7 mouse cellular contexts compared by ENCODE assay signal in the genomic region with DNA sequence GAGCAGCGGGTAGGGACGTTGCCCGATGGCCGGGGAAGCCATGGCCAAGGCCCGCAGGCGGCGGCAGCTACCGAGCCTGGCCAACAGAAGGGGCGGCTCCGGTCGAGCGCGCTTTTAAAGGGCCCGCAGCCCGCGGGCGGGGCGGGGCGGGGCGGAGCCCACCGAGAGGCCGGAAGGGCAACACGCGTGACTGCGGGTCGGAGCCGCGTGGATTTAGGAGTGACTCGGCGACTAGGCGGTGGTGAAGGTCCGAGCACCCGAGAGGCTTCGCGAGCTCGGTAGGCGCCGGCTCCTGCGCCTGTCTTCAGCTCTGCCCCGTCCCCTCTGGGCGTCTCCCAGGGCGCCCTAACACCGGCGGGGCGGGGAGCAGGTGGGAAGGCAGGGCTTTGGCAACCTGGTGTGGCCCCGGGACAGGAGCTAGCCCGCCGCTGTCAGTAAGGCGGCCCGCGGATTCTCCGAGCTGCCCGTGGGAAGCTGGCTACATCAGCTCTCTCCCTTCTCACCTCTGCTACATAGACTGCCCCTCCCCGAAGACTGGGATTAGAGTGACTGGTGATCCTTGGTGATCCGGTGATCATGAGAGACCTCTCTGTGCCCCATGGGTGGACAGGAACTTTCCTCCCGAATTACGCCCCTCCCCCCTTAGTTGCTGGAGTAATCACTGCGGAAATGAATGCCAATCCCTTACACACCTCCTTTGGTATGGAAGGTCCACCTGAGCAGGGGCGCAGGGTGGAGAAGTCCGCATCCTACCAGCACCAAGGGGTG. TPM values are rescaled to one million over a fixed set of nuclear protein-coding genes. Genes with fewer than 3 reads are reported as not detected.
DNase-seq lines count a peak whose midpoint lies in the region; ATAC-seq and TF ChIP-seq lines count a peak whose summit lies in the region.

A gene (minus strand): TSS at position 170 of the 768 bp plus-strand sequence.

- peak; percentile 90 for DNase-seq in adrenal gland, postnatal 10 days
- peak; percentile 85 to 87 for DNase-seq in heart, adult 2 months
- DNase-seq in kidney, adult 2 months, result peak; percentile 88
- DNase-seq in midbrain, embryonic 14.5 days, result peak; percentile 75
- DNase-seq in spleen, adult 2 months (ENCODE audit: low read depth in 1 of 2, low spot score in 2 of 2), result peak in 1 of 2 experiments; percentile 52

- no peaks in the 10 kb centered on the region for H3K9me3 ChIP-seq in embryonic facial prominence, embryonic 12.5 days
- H3K9me3 ChIP-seq in limb, embryonic 13.5 days, result no peaks in the 10 kb centered on the region
- H3K9me3 ChIP-seq in midbrain, embryonic 14.5 days (ENCODE audit: control insufficient read depth, low read length), result no peaks in the 10 kb centered on the region

- peak; percentile 14; the same call in 1 of the 2 replicates for TF ChIP-seq CTCF in heart, adult 2 months (IDR thresholded peaks at IDR 0.05)
- no peak for TF ChIP-seq CTCF in kidney, adult 2 months (conservative IDR thresholded peaks at IDR 0.05; ENCODE audit: insufficient read depth, insufficient read length, low read depth, low read length)
- TF ChIP-seq CTCF in spleen, adult 2 months (IDR thresholded peaks at IDR 0.05; ENCODE audit: extremely low read depth, insufficient read depth, insufficient read length, insufficient replicate concordance), result no peak

- peaks cover 75% of the 10 kb centered on the region for H3K27me3 ChIP-seq in embryonic facial prominence, embryonic 12.5 days
- H3K27me3 ChIP-seq in heart, adult 2 months (ENCODE audit: control insufficient read depth, insufficient read depth, low read length), result no peaks in the 10 kb centered on the region; the same call in 1 of the 2 replicates
- H3K27me3 ChIP-seq in kidney, adult 2 months (replicated peaks; ENCODE audit: control insufficient read depth, insufficient read depth, low read length), result no peaks in the 10 kb centered on the region
- peaks cover 76% of the 10 kb centered on the region for H3K27me3 ChIP-seq in limb, embryonic 13.5 days
- peaks cover 28% of the 10 kb centered on the region for H3K27me3 ChIP-seq in midbrain, embryonic 14.5 days (ENCODE audit: control insufficient read depth, insufficient read depth, low read length)
- peaks cover 10% of the 10 kb centered on the region for H3K27me3 ChIP-seq in spleen, adult 2 months (ENCODE audit: control insufficient read depth, insufficient read depth, low read length)

- intact Hi-C loops in heart, adult 2 months (cut with DNase I), result loop anchor here (5.0 to 10.0 kb wide), 2 partner anchors 128 to 260 kb away; no protein-coding TSS in a partner anchor

- no peaks in the 10 kb centered on the region for H3K36me3 ChIP-seq in embryonic facial prominence, embryonic 12.5 days
- no peaks in the 10 kb centered on the region for H3K36me3 ChIP-seq in heart, adult 2 months (ENCODE audit: control insufficient read depth, insufficient read depth, low read length)
- H3K36me3 ChIP-seq in kidney, adult 2 months (ENCODE audit: control insufficient read depth, insufficient read depth, low read length), result no peaks in the 10 kb centered on the region
- no peaks in the 10 kb centered on the region for H3K36me3 ChIP-seq in limb, embryonic 13.5 days
- H3K36me3 ChIP-seq in midbrain, embryonic 14.5 days (ENCODE audit: control insufficient read depth, insufficient read depth, low read length), result no peaks in the 10 kb centered on the region
- H3K36me3 ChIP-seq in spleen, adult 2 months (ENCODE audit: control insufficient read depth, insufficient read depth, low read length), result no peaks in the 10 kb centered on the region

- TF ChIP-seq EP300 in heart, adult 2 months (IDR thresholded peaks at IDR 0.05; ENCODE audit: insufficient read depth, low read depth, low read length), result no peak

- H3K79me2 ChIP-seq in heart, adult 2 months (replicated peaks; ENCODE audit: control insufficient read depth, insufficient read depth, low read length), result no peaks in the 10 kb centered on the region

- H3K9ac ChIP-seq in embryonic facial prominence, embryonic 12.5 days, result peak within 1 kb of the TSS; percentile 63
- H3K9ac ChIP-seq in heart, adult 2 months (ENCODE audit: low read depth, low read length), result peak within 1 kb of the TSS; percentile 78
- H3K9ac ChIP-seq in limb, embryonic 13.5 days, result peak within 1 kb of the TSS; percentile 74
- H3K9ac ChIP-seq in midbrain, embryonic 14.5 days (replicated peaks; ENCODE audit: low read length), result peak within 1 kb of the TSS; percentile 81

- WGBS in embryonic facial prominence, embryonic 12.5 days, result under 1% methylated on average over 59 of the region's 60 CpGs
- WGBS in heart, adult 2 months, result under 1% methylated on average over 60 of the region's 60 CpGs
- under 1% methylated on average over 60 of the region's 60 CpGs for WGBS in kidney, adult 2 months
- under 1% methylated on average over 54 of the region's 60 CpGs for WGBS in limb, embryonic 13.5 days
- WGBS in midbrain, embryonic 14.5 days, result 1% methylated on average over 60 of the region's 60 CpGs
- 2% methylated on average over 60 of the region's 60 CpGs for WGBS in spleen, adult 2 months

- ATAC-seq in embryonic facial prominence, embryonic 12.5 days (ENCODE audit: insufficient number of reproducible peaks, insufficient read depth, low FRiP score, low TSS enrichment), result 0 out of 2 replicates have a peak, but pooled peaks have one; percentile 19
- ATAC-seq in limb, embryonic 13.5 days (ENCODE audit: low FRiP score, low read depth), result peak; percentile 52
- peak; percentile 57 for ATAC-seq in midbrain, embryonic 14.5 days (ENCODE audit: low FRiP score, low TSS enrichment)

- H3K4me3 ChIP-seq in embryonic facial prominence, embryonic 12.5 days, result peak within 1 kb of the TSS; percentile 64
- peak within 1 kb of the TSS; percentile 70 for H3K4me3 ChIP-seq in heart, adult 2 months
- H3K4me3 ChIP-seq in kidney, adult 2 months (ENCODE audit: insufficient read depth, low read depth, low read length), result peak within 1 kb of the TSS; percentile 79
- peak within 1 kb of the TSS; percentile 68 for H3K4me3 ChIP-seq in limb, embryonic 13.5 days
- H3K4me3 ChIP-seq in midbrain, embryonic 14.5 days (replicated peaks; ENCODE audit: low read depth, low read length), result peak within 1 kb of the TSS; percentile 74
- peak within 1 kb of the TSS; percentile 76 for H3K4me3 ChIP-seq in spleen, adult 2 months (ENCODE audit: extremely low read depth, insufficient read depth, insufficient read length)

- TF ChIP-seq POLR2A in heart, adult 2 months (IDR thresholded peaks at IDR 0.05; ENCODE audit: insufficient read depth, low read depth, low read length), result no peak
- no peak for TF ChIP-seq POLR2A in kidney, adult 2 months (IDR thresholded peaks at IDR 0.05; ENCODE audit: low read depth, low read length)
- TF ChIP-seq POLR2A in spleen, adult 2 months (IDR thresholded peaks at IDR 0.05; ENCODE audit: low read depth, low read length), result no peak; the same call in 1 of the 2 replicates

- peak within 1 kb of the TSS; percentile 97 for H3K4me2 ChIP-seq in embryonic facial prominence, embryonic 12.5 days (replicated peaks)
- peak within 1 kb of the TSS; percentile 97 for H3K4me2 ChIP-seq in limb, embryonic 13.5 days (replicated peaks)
- H3K4me2 ChIP-seq in midbrain, embryonic 14.5 days (ENCODE audit: low read length), result peak within 1 kb of the TSS; percentile 95

- no peak within 1 kb of the TSS for H3K27ac ChIP-seq in embryonic facial prominence, embryonic 12.5 days
- H3K27ac ChIP-seq in heart, adult 2 months, result peak within 1 kb of the TSS; percentile 51
- H3K27ac ChIP-seq in kidney, adult 2 months (ENCODE audit: insufficient read depth, low read depth, low read length), result 0 out of 2 replicates have a peak within 1 kb of the TSS, but pooled peaks have one; percentile 2
- no peak within 1 kb of the TSS for H3K27ac ChIP-seq in limb, embryonic 13.5 days
- H3K27ac ChIP-seq in midbrain, embryonic 14.5 days (replicated peaks; ENCODE audit: low read depth, low read length), result 0 out of 2 replicates have a peak within 1 kb of the TSS, but pooled peaks have one; percentile 8
- H3K27ac ChIP-seq in spleen, adult 2 months (ENCODE audit: insufficient read depth, low read length), result no peak within 1 kb of the TSS

- peaks cover 20% of the 10 kb centered on the region; the same call in 1 of the 2 replicates for H3K4me1 ChIP-seq in embryonic facial prominence, embryonic 12.5 days
- H3K4me1 ChIP-seq in heart, adult 2 months (ENCODE audit: control insufficient read depth, insufficient read depth, low read length), result peaks cover 2% of the 10 kb centered on the region; the same call in 1 of the 2 replicates
- H3K4me1 ChIP-seq in kidney, adult 2 months (ENCODE audit: control insufficient read depth, insufficient read depth, low read length), result peaks cover 11% of the 10 kb centered on the region; the same call in 1 of the 2 replicates
- H3K4me1 ChIP-seq in limb, embryonic 13.5 days, result peaks cover 26% of the 10 kb centered on the region
- peaks cover 5% of the 10 kb centered on the region; the same call in 1 of the 2 replicates for H3K4me1 ChIP-seq in midbrain, embryonic 14.5 days (ENCODE audit: control insufficient read depth, insufficient read depth, low read length)
- H3K4me1 ChIP-seq in spleen, adult 2 months (ENCODE audit: control insufficient read depth, insufficient read depth, insufficient read length), result peaks cover 12% of the 10 kb centered on the region

RNA-seq across cellular contexts. Expression of the gene that starts here (rescaled TPM):
- 10 to 100 TPM; 10.6 to 10.8 TPM for total RNA-seq in adrenal gland, postnatal 10 days (2021)
- 1.1 and 2.1 TPM in 2 replicates for polyA plus RNA-seq in embryonic facial prominence, embryonic 12.5 days (2016; fragmentation: Nextera tagmentation; extraction: Ambion mirVana)
- 1 to 10 TPM; 1.7 to 2.3 TPM for total RNA-seq in heart, adult 2 months (2021)
- 1.6 and 2.0 TPM in 2 replicates for polyA plus RNA-seq in heart, adult 2 months (2012; rRNA removed)
- polyA plus RNA-seq in kidney, adult 2 months (2012; rRNA removed), result 3.8 and 5.7 TPM in 2 replicates
- polyA plus RNA-seq in limb, embryonic 13.5 days (2015; fragmentation: Nextera tagmentation; extraction: Ambion mirVana), result 1.9 and 2.1 TPM in 2 replicates
- polyA plus RNA-seq in midbrain, embryonic 14.5 days (2014; fragmentation: Nextera tagmentation; extraction: Ambion mirVana), result 2.9 and 3.0 TPM in 2 replicates
- polyA plus RNA-seq in spleen, adult 2 months (2012; rRNA removed), result 37.3 and 40.4 TPM in 2 replicates

Comparison
In these comparisons a context has a peak if more than half of its experiments do, and no peak if none do; other contexts are left out.
1. H3K27ac ChIP-seq: peak in heart, adult 2 months (single experiment), kidney, adult 2 months (single experiment) and midbrain, embryonic 14.5 days (single experiment); none in embryonic facial prominence, embryonic 12.5 days (single experiment), limb, embryonic 13.5 days (single experiment) and spleen, adult 2 months (single experiment).
2. Peak in every context shown above with its lines, with median percentiles within 50 percentile points of each other: ATAC-seq, H3K4me2 ChIP-seq, H3K4me3 ChIP-seq and H3K9ac ChIP-seq.